ENCODE assay signal across 9 mouse cellular contexts in genomic region chr2:31139991-31140771, GRCm38 (mm10). TPM values are rescaled to one million over a fixed set of nuclear protein-coding genes. Genes with fewer than 3 reads are reported as not detected.
DNase-seq lines count a peak whose midpoint lies in the region; ATAC-seq and TF ChIP-seq lines count a peak whose summit lies in the region.
"Had no signal": no experiment of that assay in that cellular context is flagged by ENCODE, and none has a peak within 500 bp of the region (broad histone marks: within the 10 kb centered on the region; RNA-seq: fewer than 3 reads in every experiment).

No protein-coding gene starts in this region.

- no peak for TF ChIP-seq CTCF in left cerebral cortex, adult 2 months (IDR thresholded peaks at IDR 0.05)

- peak overlapping the region; percentile 93 for H3K9ac ChIP-seq in embryonic facial prominence, embryonic 14.5 days (ENCODE audit: low read depth, low read length)
- H3K9ac ChIP-seq in intestine, embryonic 16.5 days (ENCODE audit: low read depth, low read length), result peak overlapping the region; percentile 96; the same call in 1 of the 2 replicates
- peak overlapping the region; percentile 93 for H3K9ac ChIP-seq in neural tube, embryonic 13.5 days

- H3K27me3 ChIP-seq in embryonic facial prominence, embryonic 14.5 days (replicated peaks; ENCODE audit: control insufficient read depth, insufficient read depth, low read length), result no peaks in the 10 kb centered on the region
- no peaks in the 10 kb centered on the region for H3K27me3 ChIP-seq in intestine, embryonic 16.5 days (replicated peaks; ENCODE audit: control insufficient read depth, insufficient read depth, low read length)
- 0 out of 2 replicates have a peak, but pooled peaks cover 13% of the 10 kb centered on the region for H3K27me3 ChIP-seq in neural tube, embryonic 13.5 days

- H3K27ac ChIP-seq in left cerebral cortex, adult 2 months, result peak overlapping the region; percentile 97
- H3K27ac ChIP-seq in embryonic facial prominence, embryonic 14.5 days (replicated peaks; ENCODE audit: low read depth, low read length), result no peak overlapping the region
- H3K27ac ChIP-seq in intestine, embryonic 16.5 days (ENCODE audit: low read length), result no peak overlapping the region
- H3K27ac ChIP-seq in neural tube, embryonic 13.5 days (replicated peaks), result no peak overlapping the region

- H3K4me3 ChIP-seq in left cerebral cortex, adult 2 months, result peak overlapping the region; percentile 96
- peak overlapping the region; percentile 96 for H3K4me3 ChIP-seq in embryonic facial prominence, embryonic 14.5 days (ENCODE audit: low read depth, low read length)
- H3K4me3 ChIP-seq in intestine, embryonic 16.5 days (ENCODE audit: low read length), result peak overlapping the region; percentile 94
- H3K4me3 ChIP-seq in neural tube, embryonic 13.5 days, result peak overlapping the region; percentile 88

- no peak for DNase-seq in left cerebral cortex, adult 2 months (ENCODE audit: extremely low spot score in 1 of 2, low spot score in 2 of 2)
- no peak for DNase-seq in left cerebral cortex, adult 9 months (ENCODE audit: low spot score in 2 of 2)
- DNase-seq in embryonic facial prominence, embryonic 14.5 days (ENCODE audit: low spot score), result no peak
- DNase-seq in frontal cortex, adult 2 months (ENCODE audit: extremely low spot score in 1 of 2, low spot score in 1 of 2), result no peak
- no peak for DNase-seq in gastrocnemius, postnatal 4 days (ENCODE audit: low spot score in 2 of 2)
- DNase-seq in layer of hippocampus, postnatal 14 days (ENCODE audit: low spot score in 2 of 2), result no peak
- DNase-seq: adrenal gland, adult 8-10 months had no signal

- WGBS in embryonic facial prominence, embryonic 14.5 days, result 77% methylated on average over 12 of the region's 12 CpGs
- 74% methylated on average over 12 of the region's 12 CpGs for WGBS in intestine, embryonic 16.5 days
- 83% methylated on average over 12 of the region's 12 CpGs for WGBS in neural tube, embryonic 13.5 days

- ATAC-seq in embryonic facial prominence, embryonic 14.5 days (ENCODE audit: low read depth), result no peak
- no peak for ATAC-seq in intestine, embryonic 16.5 days
- no peak for ATAC-seq in neural tube, embryonic 13.5 days (ENCODE audit: low read depth)

- H3K9me3 ChIP-seq in embryonic facial prominence, embryonic 14.5 days (ENCODE audit: control insufficient read depth, low read length), result no peaks in the 10 kb centered on the region
- H3K9me3 ChIP-seq in intestine, embryonic 16.5 days (ENCODE audit: control insufficient read depth, low read length), result no peaks in the 10 kb centered on the region
- no peaks in the 10 kb centered on the region for H3K9me3 ChIP-seq in neural tube, embryonic 13.5 days

- H3K36me3 ChIP-seq in embryonic facial prominence, embryonic 14.5 days (ENCODE audit: control insufficient read depth, insufficient read depth, low read length), result no peaks in the 10 kb centered on the region
- H3K36me3 ChIP-seq in intestine, embryonic 16.5 days (ENCODE audit: control insufficient read depth, insufficient read depth, low read length), result no peaks in the 10 kb centered on the region
- H3K36me3 ChIP-seq in neural tube, embryonic 13.5 days, result no peaks in the 10 kb centered on the region

- H3K4me2 ChIP-seq in embryonic facial prominence, embryonic 14.5 days (ENCODE audit: low read depth, low read length), result peak overlapping the region; percentile 97
- H3K4me2 ChIP-seq in intestine, embryonic 16.5 days (ENCODE audit: low read depth, low read length), result peak overlapping the region; percentile 64
- H3K4me2 ChIP-seq in neural tube, embryonic 13.5 days, result peak overlapping the region; percentile 86

- peaks cover 18% of the 10 kb centered on the region for H3K4me1 ChIP-seq in embryonic facial prominence, embryonic 14.5 days (ENCODE audit: control insufficient read depth, insufficient read depth, low read length)
- peaks cover 18% of the 10 kb centered on the region for H3K4me1 ChIP-seq in intestine, embryonic 16.5 days (ENCODE audit: control insufficient read depth, insufficient read depth, low read length)
- peaks cover 28% of the 10 kb centered on the region for H3K4me1 ChIP-seq in neural tube, embryonic 13.5 days (replicated peaks)

- intact Hi-C loops in left cerebral cortex, adult 2 months (cut with DNase I), result loop anchor here (2.0 kb wide), 1 partner anchor 115 kb away; no protein-coding TSS in a partner anchor

RNA-seq across cellular contexts. Expression of gene Fnbp1, which starts 1.6 kb away (rescaled TPM):
- 100 to 1,000 TPM in 1 of 2 experiments, 10 to 100 TPM in 1; 85.8 to 101 TPM for total RNA-seq in left cerebral cortex, adult 2 months (2021)
- 21.7 and 24.9 TPM in 2 replicates for polyA plus RNA-seq in embryonic facial prominence, embryonic 14.5 days (2014; fragmentation: Nextera tagmentation; extraction: Ambion mirVana)
- 19.0 and 21.1 TPM in 2 replicates for polyA plus RNA-seq in intestine, embryonic 16.5 days (2015; fragmentation: Nextera tagmentation; extraction: Ambion mirVana)
- polyA plus RNA-seq in neural tube, embryonic 13.5 days (2015; fragmentation: Nextera tagmentation; extraction: Ambion mirVana), result 21.6 and 28.0 TPM in 2 replicates
- polyA plus RNA-seq in frontal cortex, adult 2 months (2012; rRNA removed), result 95.9 and 101 TPM in 2 replicates
- total RNA-seq in gastrocnemius, postnatal 4 days (2021), result 10 to 100 TPM; 33.8 to 37.3 TPM
- 100 to 1,000 TPM in 1 of 2 experiments, 10 to 100 TPM in 1; 98.9 to 105 TPM for total RNA-seq in layer of hippocampus, postnatal 14 days (2021)

RNA-seq across cellular contexts. Expression of gene Gpr107, which starts 11.9 kb away (rescaled TPM):
- 10 to 100 TPM; 45.2 to 51.5 TPM for total RNA-seq in left cerebral cortex, adult 2 months (2021)
- polyA plus RNA-seq in embryonic facial prominence, embryonic 14.5 days (2014; fragmentation: Nextera tagmentation; extraction: Ambion mirVana), result 27.4 and 28.6 TPM in 2 replicates
- 30.4 and 32.5 TPM in 2 replicates for polyA plus RNA-seq in intestine, embryonic 16.5 days (2015; fragmentation: Nextera tagmentation; extraction: Ambion mirVana)
- polyA plus RNA-seq in neural tube, embryonic 13.5 days (2015; fragmentation: Nextera tagmentation; extraction: Ambion mirVana), result 34.9 and 37.3 TPM in 2 replicates
- polyA plus RNA-seq in frontal cortex, adult 2 months (2012; rRNA removed), result 28.0 and 30.4 TPM in 2 replicates
- 10 to 100 TPM; 43.2 to 46.0 TPM for total RNA-seq in gastrocnemius, postnatal 4 days (2021)
- total RNA-seq in layer of hippocampus, postnatal 14 days (2021), result 10 to 100 TPM; 48.6 to 52.8 TPM
